Mouse (Mus musculus) forebrain, embryonic 13.5 days (tissue): ENCODE results near the gene Lce1c. TPM values are rescaled to one million over a fixed set of nuclear protein-coding genes. Genes with fewer than 3 reads are reported as not detected.
"Not testable (repeated sequence)": the region's sequence is repeated elsewhere in the genome, so short reads cannot be mapped to it uniquely, and the experiment has no call there.

Experiments used
- ATAC-seq: fragments of 200-750 bp; cut with Nextera tagmentation; 2 replicates; pipeline ENCODE4 v1.8.0; 2017
- H3K27ac ChIP-seq: fragments of 300-500 bp; sonication (generic); 2 replicates; pipeline ENCODE4 v1.5.1; 2015; ENCODE audit warnings: inconsistent platforms, mild to moderate bottlenecking, moderate library complexity
- H3K27me3 ChIP-seq: fragments of 300-500 bp; sonication (generic); 2 replicates; pipeline ENCODE4 v1.6.1; 2015; ENCODE audit warnings: mild to moderate bottlenecking, inconsistent platforms
- H3K36me3 ChIP-seq: fragments of 300-500 bp; sonication (generic); 2 replicates; pipeline ENCODE4 v1.6.1; 2015; ENCODE audit warnings: mild to moderate bottlenecking, inconsistent platforms; ENCODE audit not compliant: poor library complexity, severe bottlenecking
- H3K4me1 ChIP-seq: fragments of 300-500 bp; sonication (generic); 2 replicates; pipeline ENCODE4 v1.6.1; 2015; ENCODE audit warnings: inconsistent platforms
- H3K4me2 ChIP-seq: fragments of 300-500 bp; sonication (generic); 2 replicates; pipeline ENCODE4 v1.6.1; 2015; ENCODE audit warnings: inconsistent platforms, mild to moderate bottlenecking, moderate library complexity
- H3K4me3 ChIP-seq: fragments of 300-500 bp; sonication (generic); 2 replicates; pipeline ENCODE4 v1.5.1; 2015; ENCODE audit warnings: mild to moderate bottlenecking, inconsistent platforms
- H3K9ac ChIP-seq: fragments of 300-500 bp; sonication (generic); 2 replicates; pipeline ENCODE4 v1.6.1; 2015; ENCODE audit warnings: mild to moderate bottlenecking, inconsistent platforms
- H3K9me3 ChIP-seq: fragments of 300-500 bp; sonication (generic); replicated peaks from 2 replicates; pipeline ENCODE4 v1.6.1; 2016; ENCODE audit warnings: inconsistent platforms
- WGBS: fragments of 180-500 bp; shearing (Covaris S2); methylation state at CpG from one replicate; pipeline ENCODE4 v1.1.7; 2015; 5-methylcytosine and 5-hydroxymethylcytosine counted together
- polyA plus RNA-seq: library from polyadenylated mRNA; unstranded; fragments of >200 nt; fragmentation: Nextera tagmentation; extraction: Ambion mirVana; gene quantifications from 2 replicates; pipeline ENCODE4 v1.2.1, GENCODE M21; 2015

The Lce1c gene
- polyA plus RNA-seq: not detected in 2 replicates

DNA sequence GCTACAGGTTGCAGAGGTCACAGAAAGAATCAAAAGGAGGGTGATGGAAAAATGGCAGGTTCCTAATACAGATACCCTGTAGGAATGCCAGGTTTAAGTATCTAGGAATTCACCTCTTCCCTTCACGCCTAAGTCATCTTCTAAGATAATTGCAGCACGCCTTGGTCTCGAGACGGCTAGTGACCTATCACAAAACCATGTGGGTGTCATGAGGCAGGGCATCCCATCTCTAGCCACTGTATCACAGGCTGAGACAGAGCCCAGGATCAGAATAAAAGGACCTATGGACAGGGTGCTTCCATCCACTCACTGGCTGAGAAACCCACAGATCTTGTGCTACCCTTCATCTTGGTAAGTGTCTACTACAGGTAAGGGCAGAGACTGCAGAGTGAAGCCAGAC is at the start of gene Lce1c:
Gene Lce1c (plus strand): TSS at position 301 of the 400 bp plus-strand sequence.
- H3K9me3 ChIP-seq: no peaks in the 10 kb centered on the region
- ATAC-seq: no peak
- H3K4me1 ChIP-seq: no peaks in the 10 kb centered on the region
- H3K9ac ChIP-seq: no peak within 1 kb of the TSS
- H3K36me3 ChIP-seq: no peaks in the 10 kb centered on the region
- no peak within 1 kb of the TSS for H3K27ac ChIP-seq
- WGBS: 93% methylated on average over 4 of the region's 4 CpGs
- H3K4me3 ChIP-seq: no peak within 1 kb of the TSS
- no peak within 1 kb of the TSS for H3K4me2 ChIP-seq
- H3K27me3 ChIP-seq: no peaks in the 10 kb centered on the region

DNA sequence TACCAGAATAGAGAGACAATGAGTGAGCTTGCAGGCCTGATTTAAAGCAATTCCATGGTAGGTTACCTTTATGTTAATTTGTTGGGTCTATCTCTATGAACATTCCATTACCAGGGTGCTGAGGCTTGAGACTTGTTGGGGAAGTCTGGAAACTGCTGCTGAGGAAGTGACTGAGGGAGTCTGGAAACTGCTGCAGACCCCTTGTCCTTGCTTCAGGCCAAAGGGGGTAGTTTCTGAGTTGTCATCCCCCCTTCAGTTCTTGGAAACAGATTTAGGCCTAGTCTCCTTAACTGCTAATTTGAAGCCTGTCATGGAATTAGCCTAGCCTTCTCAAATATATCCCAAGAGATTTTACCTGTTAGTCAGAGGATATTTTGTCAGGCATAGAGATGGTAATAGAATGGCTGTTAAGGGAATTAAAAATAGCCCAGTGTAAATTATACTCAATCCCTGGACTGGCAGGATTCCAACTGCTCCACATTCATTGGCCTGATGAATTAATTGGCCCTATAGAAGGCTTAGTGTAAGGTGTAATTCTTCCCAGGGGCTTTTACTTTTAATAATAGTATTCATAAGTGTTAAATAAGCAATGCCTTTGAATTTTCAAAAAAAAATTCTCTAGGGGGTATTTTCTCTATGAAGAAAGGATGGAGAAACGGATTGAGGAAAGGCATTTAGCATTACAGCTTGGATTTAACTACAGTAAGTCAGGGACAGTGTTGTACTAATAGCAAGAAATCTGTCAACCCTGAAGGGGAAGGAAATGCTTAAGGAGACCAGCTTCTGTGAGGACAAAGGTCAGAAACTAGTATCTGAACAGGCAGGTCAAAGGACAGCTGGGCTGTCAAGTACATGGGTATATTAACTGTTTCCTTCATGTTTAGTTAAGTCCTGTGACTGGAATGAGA is 41.0 kb upstream of the Lce1c start:
- peak; percentile 68; the same call in 1 of the 2 replicates for ATAC-seq
- 18% methylated on average over 1 of the region's 1 CpGs for WGBS
- H3K4me2 ChIP-seq: no peak overlapping the region

DNA sequence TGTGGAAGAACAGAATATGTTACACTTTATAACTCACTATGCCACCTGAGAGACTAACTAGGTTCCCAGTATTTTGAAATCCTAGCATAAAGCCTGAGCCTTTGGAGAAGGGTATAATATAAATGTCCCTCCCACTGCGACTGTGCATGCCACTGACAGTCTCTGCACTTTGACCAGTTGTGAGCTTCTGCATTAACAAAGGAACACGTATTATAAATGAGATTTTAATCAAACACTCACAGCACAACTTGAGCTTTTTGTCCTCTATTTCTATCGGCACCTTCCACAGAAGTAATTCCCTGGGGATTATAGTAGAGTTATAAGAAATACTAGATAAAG is 40.4 kb upstream of the Lce1c start:
- ATAC-seq: no peak; the same call in 1 of the 2 replicates

More for the DNA sequence above, 41.0 kb upstream of the Lce1c start:
- H3K36me3 ChIP-seq: no peaks in the 10 kb centered on the region
- H3K27ac ChIP-seq: no peak overlapping the region
- H3K4me1 ChIP-seq: peaks cover 8% of the 10 kb centered on the region; the same call in 1 of the 2 replicates
- H3K4me3 ChIP-seq: no peak overlapping the region
- H3K9ac ChIP-seq: no peak overlapping the region
- no peaks in the 10 kb centered on the region for H3K9me3 ChIP-seq
- no peaks in the 10 kb centered on the region for H3K27me3 ChIP-seq

DNA sequence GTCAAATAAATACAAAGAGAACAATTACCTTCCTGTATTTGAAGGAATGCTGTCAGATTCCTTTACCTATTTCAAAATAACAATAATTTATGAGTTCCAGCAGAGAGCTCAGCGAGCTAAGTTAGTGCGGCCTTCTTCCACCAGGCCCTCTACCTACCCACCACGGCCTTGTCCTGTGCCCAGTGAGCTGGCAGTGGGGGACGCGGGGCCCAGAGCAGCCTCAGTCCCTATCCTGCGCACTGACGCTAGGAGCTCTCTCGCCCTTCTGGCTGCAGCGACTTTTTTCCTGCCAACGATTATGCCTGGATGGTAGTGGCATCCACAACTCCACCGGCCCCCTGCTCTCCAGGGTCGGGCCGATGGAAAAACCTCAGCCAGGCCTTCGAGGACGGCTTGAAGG is 39.2 kb upstream of the Lce1c start:
- no peak overlapping the region for H3K4me3 ChIP-seq
- no peaks in the 10 kb centered on the region for H3K36me3 ChIP-seq
- 95% methylated on average over 15 of the region's 15 CpGs for WGBS
- no peak overlapping the region for H3K4me2 ChIP-seq
- peaks cover 8% of the 10 kb centered on the region; the same call in 1 of the 2 replicates for H3K4me1 ChIP-seq
- ATAC-seq: no peak
- no peaks in the 10 kb centered on the region for H3K27me3 ChIP-seq
- no peak overlapping the region for H3K27ac ChIP-seq
- H3K9me3 ChIP-seq: no peaks in the 10 kb centered on the region
- H3K9ac ChIP-seq: no peak overlapping the region

More for the DNA sequence above, 40.4 kb upstream of the Lce1c start:
- peaks cover 8% of the 10 kb centered on the region; the same call in 1 of the 2 replicates for H3K4me1 ChIP-seq
- no peaks in the 10 kb centered on the region for H3K9me3 ChIP-seq
- H3K9ac ChIP-seq: no peak overlapping the region
- 64% methylated on average over 3 of the region's 3 CpGs for WGBS
- no peaks in the 10 kb centered on the region for H3K27me3 ChIP-seq
- no peak overlapping the region for H3K27ac ChIP-seq
- no peak overlapping the region for H3K4me3 ChIP-seq
- H3K36me3 ChIP-seq: no peaks in the 10 kb centered on the region
- no peak overlapping the region for H3K4me2 ChIP-seq

DNA sequence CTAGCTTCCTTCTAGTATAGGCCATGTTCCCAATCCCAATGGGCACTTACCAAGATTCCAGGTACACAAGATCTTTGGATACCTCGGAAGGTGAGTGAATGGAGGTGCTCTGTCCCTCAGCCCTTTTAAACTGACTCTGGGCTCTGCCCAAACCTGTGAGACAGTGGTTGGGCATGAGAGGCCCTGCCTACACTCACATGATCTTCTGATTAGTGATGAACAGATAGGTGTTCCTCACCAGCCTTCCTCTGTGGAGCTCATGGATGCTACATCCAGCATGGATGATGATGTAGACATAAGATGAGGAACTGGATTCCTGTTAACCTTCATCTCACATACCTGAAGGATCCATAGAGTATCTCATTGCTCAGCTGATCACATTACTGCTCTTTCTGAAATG is 30.8 kb upstream of the Lce1c start, which contains the start of gene Lce1a1:
Gene Lce1a1 (minus strand): TSS at position 101 of the 400 bp plus-strand sequence.
- Histone ChIP-seq H3K36me3 (no peaks in the 10 kb centered on the region), H3K4me3 (no peak within 1 kb of the TSS), H3K27ac (no peak within 1 kb of the TSS), H3K27me3 (no peaks in the 10 kb centered on the region), H3K9me3 (no peaks in the 10 kb centered on the region), H3K9ac (no peak within 1 kb of the TSS), H3K4me2 (no peak within 1 kb of the TSS), H3K4me1 (no peaks in the 10 kb centered on the region)
- 92% methylated on average over 1 of the region's 1 CpGs for WGBS
- ATAC-seq: no peak

DNA sequence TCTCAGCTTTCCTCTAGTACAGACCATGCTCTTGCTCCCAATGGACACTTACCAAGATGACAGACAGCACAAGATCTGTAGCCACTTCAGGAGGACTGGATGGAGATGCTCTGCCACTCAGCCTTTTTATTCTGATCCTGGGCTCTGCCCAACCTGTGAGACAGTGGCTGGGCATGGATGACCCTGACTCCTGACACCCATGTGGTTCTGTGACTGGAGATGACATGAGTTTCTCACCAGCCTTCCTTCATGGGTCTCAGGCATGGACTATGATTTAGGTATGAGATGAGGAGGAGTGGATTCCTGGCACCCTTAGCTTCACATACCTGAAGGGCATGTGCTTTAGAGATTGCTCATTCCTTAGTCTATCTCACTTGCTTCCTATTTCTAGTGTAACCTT is 22.2 kb upstream of the Lce1c start, which contains the start of gene Lce1b:
Gene Lce1b (minus strand): TSS at position 101 of the 400 bp plus-strand sequence.
- Histone ChIP-seq H3K27ac (no peak within 1 kb of the TSS), H3K9ac (no peak within 1 kb of the TSS), H3K27me3 (no peaks in the 10 kb centered on the region), H3K9me3 (no peaks in the 10 kb centered on the region), H3K4me2 (no peak within 1 kb of the TSS), H3K36me3 (no peaks in the 10 kb centered on the region), H3K4me1 (no peaks in the 10 kb centered on the region), H3K4me3 (no peak within 1 kb of the TSS)
- ATAC-seq: no peak

DNA sequence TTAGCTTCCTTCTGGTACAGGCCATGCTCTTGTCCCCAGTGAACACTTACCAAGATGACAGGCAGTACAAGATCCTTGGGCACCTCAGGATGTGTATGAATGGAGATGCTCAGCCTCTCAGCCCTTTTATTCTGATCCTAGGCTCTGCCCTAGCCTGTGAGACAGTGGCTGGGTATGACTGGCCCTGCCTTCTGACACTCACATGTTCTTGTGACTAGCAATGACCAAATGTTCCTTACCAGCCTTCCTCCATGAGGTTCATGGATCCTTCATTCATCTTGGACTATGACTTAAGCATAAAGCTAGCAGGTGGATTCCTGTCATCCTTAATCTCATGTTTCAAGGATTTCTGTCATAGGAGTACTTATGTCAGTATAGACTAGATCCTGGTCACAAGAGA is 8.8 kb upstream of the Lce1c start, which contains the start of gene Lce1a2:
Gene Lce1a2 (minus strand): TSS at position 101 of the 400 bp plus-strand sequence.
- H3K4me1 ChIP-seq: no peaks in the 10 kb centered on the region
- H3K36me3 ChIP-seq: no peaks in the 10 kb centered on the region
- no peak within 1 kb of the TSS for H3K4me2 ChIP-seq
- H3K9me3 ChIP-seq: no peaks in the 10 kb centered on the region
- no peak within 1 kb of the TSS for H3K27ac ChIP-seq
- H3K27me3 ChIP-seq: no peaks in the 10 kb centered on the region
- no peak within 1 kb of the TSS for H3K4me3 ChIP-seq
- no peak for ATAC-seq
- H3K9ac ChIP-seq: no peak within 1 kb of the TSS

DNA sequence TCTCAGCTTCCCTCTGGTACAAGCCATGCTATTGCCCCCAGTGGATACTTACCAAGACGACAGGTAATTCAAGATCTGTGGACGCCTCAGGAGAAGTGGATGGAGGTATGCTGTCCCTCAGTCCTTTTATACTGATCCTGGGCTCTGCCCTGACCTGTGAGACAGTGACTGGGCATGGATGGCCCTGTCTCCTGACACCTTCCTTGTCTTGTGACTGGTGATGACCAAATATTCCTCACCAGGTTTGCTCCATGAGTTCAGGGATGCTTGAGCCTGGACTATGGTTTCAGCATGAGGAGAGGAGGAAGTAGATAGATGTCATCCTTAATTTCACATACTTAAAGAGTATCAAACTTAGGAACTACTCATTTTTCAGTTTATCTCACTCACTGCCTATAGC is 8.1 kb downstream of the Lce1c start, which contains the start of gene Lce1d:
Gene Lce1d (minus strand): TSS at position 101 of the 400 bp plus-strand sequence.
- no peak within 1 kb of the TSS for H3K9ac ChIP-seq
- 72% methylated on average over 2 of the region's 2 CpGs for WGBS
- H3K9me3 ChIP-seq: no peaks in the 10 kb centered on the region
- H3K27me3 ChIP-seq: no peaks in the 10 kb centered on the region
- no peaks in the 10 kb centered on the region for H3K36me3 ChIP-seq
- H3K27ac ChIP-seq: no peak within 1 kb of the TSS
- no peak for ATAC-seq
- H3K4me1 ChIP-seq: no peaks in the 10 kb centered on the region
- H3K4me2 ChIP-seq: no peak within 1 kb of the TSS
- H3K4me3 ChIP-seq: no peak within 1 kb of the TSS

DNA sequence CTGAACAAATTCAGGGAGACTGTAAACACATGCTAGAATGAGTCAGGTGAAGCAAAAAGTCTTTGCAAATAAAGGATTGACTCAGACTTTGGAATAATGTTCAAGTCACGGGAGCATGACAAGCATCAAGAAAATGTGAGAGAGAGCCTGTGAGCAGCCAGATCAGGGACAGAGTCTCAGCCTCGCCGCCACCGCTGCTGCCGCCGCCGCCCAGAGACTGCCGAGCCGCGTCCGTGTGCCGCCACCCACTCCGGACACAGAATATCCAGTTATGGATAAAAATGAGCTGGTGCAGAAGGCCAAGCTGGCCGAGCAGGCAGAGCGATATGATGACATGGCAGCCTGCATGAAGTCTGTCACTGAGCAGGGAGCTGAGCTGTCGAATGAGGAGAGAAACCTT is 10.1 kb downstream of the Lce1c start:
- 88% methylated on average over 16 of the region's 16 CpGs for WGBS
- not testable (repeated sequence) for H3K9me3 ChIP-seq

DNA sequence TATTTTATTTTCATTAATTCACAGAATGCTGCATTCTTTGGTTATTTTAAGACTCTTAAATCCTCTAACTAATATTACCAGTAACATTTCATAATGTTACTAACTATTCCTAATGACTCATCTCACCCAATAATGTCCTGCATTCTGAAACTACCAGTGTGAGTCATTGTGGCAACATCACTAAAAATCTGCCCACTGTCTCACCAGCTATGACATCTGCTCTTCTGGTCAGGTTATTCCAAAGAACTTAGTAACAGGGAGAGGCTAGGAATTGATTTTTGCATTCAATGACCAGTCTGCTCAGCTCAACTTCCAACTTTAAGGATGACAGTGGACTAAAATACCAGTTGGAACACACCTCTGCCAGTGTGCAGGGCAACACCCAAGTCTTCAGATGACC is 12.6 kb downstream of the Lce1c start:
- Histone ChIP-seq H3K4me3 (no peak overlapping the region), H3K27ac (no peak overlapping the region), H3K4me2 (no peak overlapping the region), H3K36me3 (no peaks in the 10 kb centered on the region), H3K4me1 (no peaks in the 10 kb centered on the region), H3K9ac (no peak overlapping the region), H3K27me3 (no peaks in the 10 kb centered on the region), H3K9me3 (no peaks in the 10 kb centered on the region)
- ATAC-seq: no peak

More for the DNA sequence above, 10.1 kb downstream of the Lce1c start:
- H3K4me1 ChIP-seq, H3K4me2 ChIP-seq, H3K9ac ChIP-seq, ATAC-seq, H3K27me3 ChIP-seq, H3K36me3 ChIP-seq, H3K4me3 ChIP-seq, H3K27ac ChIP-seq: not testable (repeated sequence)

DNA sequence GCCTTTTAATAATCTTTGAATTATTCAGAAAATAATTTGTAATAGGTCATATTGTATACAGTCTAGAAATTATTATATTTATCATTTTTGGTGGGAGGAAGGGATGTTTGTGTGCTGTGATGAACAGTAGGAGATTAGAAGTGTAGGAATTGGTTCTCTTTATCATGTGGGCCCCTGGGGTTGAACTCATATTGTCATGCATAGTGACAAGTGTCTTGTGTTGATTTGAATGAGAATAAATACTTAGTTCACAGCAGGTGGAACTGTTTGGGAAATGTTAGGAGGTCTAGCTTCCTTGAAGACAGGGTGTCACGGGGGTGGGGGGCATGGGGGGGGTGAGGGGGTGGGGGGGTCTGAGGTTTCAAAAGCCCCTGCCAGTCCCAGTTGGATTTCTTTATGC is 15.6 kb downstream of the Lce1c start:
- H3K27ac ChIP-seq: no peak overlapping the region
- H3K9me3 ChIP-seq: no peaks in the 10 kb centered on the region
- no peak overlapping the region for H3K4me2 ChIP-seq
- no peak for ATAC-seq
- H3K27me3 ChIP-seq: no peaks in the 10 kb centered on the region
- H3K4me1 ChIP-seq: no peaks in the 10 kb centered on the region
- no peak overlapping the region for H3K9ac ChIP-seq
- no peaks in the 10 kb centered on the region for H3K36me3 ChIP-seq
- 9% methylated on average over 1 of the region's 1 CpGs for WGBS
- no peak overlapping the region for H3K4me3 ChIP-seq

DNA sequence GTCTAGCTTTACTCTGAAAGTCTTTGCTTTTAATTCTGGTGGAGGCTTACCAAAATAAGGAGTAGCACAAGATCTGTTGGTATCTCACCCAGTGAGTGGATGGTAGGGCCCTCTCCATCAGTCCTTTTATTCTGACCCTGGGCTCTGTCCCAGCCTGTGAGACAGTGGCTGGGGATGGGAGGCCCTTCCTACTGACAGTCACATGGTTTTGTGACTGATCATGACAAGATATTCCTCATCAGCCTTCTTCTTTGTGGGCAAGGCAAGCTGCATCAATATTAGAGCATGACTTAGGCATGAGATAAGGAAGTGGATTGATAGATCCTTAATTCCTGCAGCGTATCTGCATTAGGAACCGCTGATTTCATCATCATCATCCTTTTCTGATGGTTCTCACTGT is 29.9 kb downstream of the Lce1c start, which contains the start of gene Lce1e:
Gene Lce1e (minus strand): TSS at position 101 of the 400 bp plus-strand sequence.
- H3K9ac ChIP-seq: no peak within 1 kb of the TSS
- no peak for ATAC-seq
- H3K36me3 ChIP-seq: no peaks in the 10 kb centered on the region
- no peak within 1 kb of the TSS for H3K4me2 ChIP-seq
- WGBS: 92% methylated on average over 2 of the region's 2 CpGs
- no peaks in the 10 kb centered on the region for H3K9me3 ChIP-seq
- H3K4me1 ChIP-seq: no peaks in the 10 kb centered on the region
- no peak within 1 kb of the TSS for H3K4me3 ChIP-seq
- no peaks in the 10 kb centered on the region for H3K27me3 ChIP-seq
- H3K27ac ChIP-seq: no peak within 1 kb of the TSS
